Mouse (Mus musculus): ENCODE measurements at regions not wholly inside any gene's neighbourhood (a gene's known extent, or its start where the extent isn't known, plus 50 kb on each side); places are given as distances from the start of the nearest gene placed in this dataset.

GRCm38 (mm10) chr13:83450820-83451219, 53.0 kb upstream of the Mef2c start:
- no peak for TF ChIP-seq GATA1 (IDR thresholded peaks at IDR 0.05; ENCODE audit: low read length)
- TF ChIP-seq TAL1 (IDR thresholded peaks at IDR 0.05; ENCODE audit: low read length) = no peak
